Mouse (Mus musculus) liver, adult 2 months (tissue): ENCODE data around the gene Cdk14.

Source experiments
- CTCF ChIP-seq: fragments of 200-500 bp; IDR thresholded peaks from 2 replicates; pipeline ENCODE4 v1.5.1; 2011; ENCODE audit warnings: low read depth, low read length, control low read depth
- POLR2A ChIP-seq: fragments of 200-500 bp; IDR thresholded peaks from 2 replicates; pipeline ENCODE4 v1.6.1; 2011; ENCODE audit warnings: low read length, control low read depth; ENCODE audit not compliant: insufficient read depth; ENCODE audit errors: extremely low read depth

DNA sequence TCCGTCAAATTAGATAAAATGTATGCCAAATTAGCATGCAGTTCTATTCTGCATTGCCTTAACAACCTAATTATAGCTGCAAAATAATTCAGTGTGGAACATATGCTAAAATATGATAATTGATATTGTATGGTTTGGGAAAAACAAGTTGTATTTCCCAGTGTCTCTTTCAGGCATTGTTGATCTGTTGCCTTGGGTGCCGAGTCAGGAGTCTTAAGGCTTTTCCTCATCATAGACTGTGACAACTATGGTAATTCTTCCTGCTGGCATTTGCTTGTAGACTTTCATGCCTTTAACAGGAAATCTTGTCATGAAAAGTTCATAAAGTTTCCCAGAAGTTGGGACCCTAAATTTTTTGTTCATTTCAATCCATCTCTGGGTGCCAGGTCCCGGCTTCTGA lies 641.8 kb downstream of the Cdk14 start:
- TF ChIP-seq CTCF (no peak), POLR2A (no peak)
